Mouse (Mus musculus): ENCODE measurements around the gene R3hcc1l. TPM values are rescaled to one million over a fixed set of nuclear protein-coding genes. Genes with fewer than 3 reads are reported as not detected.

R3hcc1l gene
- polyA plus RNA-seq, 1 experiment from 2014 or later, result 19.2 TPM

DNA sequence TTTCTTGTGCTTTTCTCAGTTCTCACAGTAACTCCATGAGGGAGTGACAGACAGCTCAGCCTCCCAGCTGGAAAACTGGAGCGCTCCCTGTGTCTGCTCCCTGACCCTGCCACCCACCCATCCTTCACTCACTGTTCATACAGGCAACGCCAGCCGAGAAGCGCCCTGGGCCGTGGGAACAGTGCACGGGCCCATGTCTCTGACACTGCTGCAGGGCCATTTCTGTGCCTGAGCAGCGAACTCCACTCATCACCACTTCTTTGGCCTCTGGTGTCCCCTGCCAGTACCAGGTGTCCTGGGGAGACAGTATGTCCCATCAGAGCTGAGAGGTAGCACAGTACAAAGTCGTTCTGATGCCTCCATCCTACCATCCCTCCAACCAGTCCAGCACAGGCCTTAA is 83.5 kb downstream of the R3hcc1l start:
- no peak overlapping the region for H3K27ac ChIP-seq (ENCODE audit: low read length)
- no peak overlapping the region for H3K4me2 ChIP-seq (ENCODE audit: low read depth, low read length)
- H3K4me1 ChIP-seq (replicated peaks; ENCODE audit: control insufficient read depth, insufficient read depth, low read length), result no peaks in the 10 kb centered on the region; the same call in 1 of the 2 replicates
- no peaks in the 10 kb centered on the region for H3K9me3 ChIP-seq (ENCODE audit: control insufficient read depth, low read length)
- H3K27me3 ChIP-seq (ENCODE audit: control insufficient read depth, insufficient read depth, low read depth, low read length), result no peaks in the 10 kb centered on the region
- ATAC-seq (ENCODE audit: low read depth), result no peak
- H3K4me3 ChIP-seq (ENCODE audit: low read length), result no peak overlapping the region
- WGBS, result 58% methylated on average over 8 of the region's 8 CpGs
- no peak overlapping the region for H3K9ac ChIP-seq (ENCODE audit: low read length)
- no peaks in the 10 kb centered on the region for H3K36me3 ChIP-seq (ENCODE audit: control insufficient read depth, insufficient read depth, low read length)

- H3K4me3 ChIP-seq (ENCODE audit: low read length), result no peak overlapping the region
- H3K27ac ChIP-seq (ENCODE audit: low read length), result no peak overlapping the region
- H3K4me2 ChIP-seq (ENCODE audit: low read depth, low read length), result no peak overlapping the region
- H3K4me1 ChIP-seq (replicated peaks; ENCODE audit: control insufficient read depth, insufficient read depth, low read length), result no peaks in the 10 kb centered on the region; the same call in 1 of the 2 replicates
- no peaks in the 10 kb centered on the region for H3K36me3 ChIP-seq (ENCODE audit: control insufficient read depth, insufficient read depth, low read length)
- no peak overlapping the region for H3K9ac ChIP-seq (ENCODE audit: low read length)
- H3K9me3 ChIP-seq (ENCODE audit: control insufficient read depth, low read length), result no peaks in the 10 kb centered on the region
- H3K27me3 ChIP-seq (ENCODE audit: control insufficient read depth, insufficient read depth, low read depth, low read length), result no peaks in the 10 kb centered on the region
- WGBS, result 81% methylated on average over 8 of the region's 8 CpGs
- no peak for ATAC-seq (ENCODE audit: low read depth)
Observed at GRCm38 (mm10) chr19:42602576-42602975, 84.0 kb downstream of the R3hcc1l start.

DNA sequence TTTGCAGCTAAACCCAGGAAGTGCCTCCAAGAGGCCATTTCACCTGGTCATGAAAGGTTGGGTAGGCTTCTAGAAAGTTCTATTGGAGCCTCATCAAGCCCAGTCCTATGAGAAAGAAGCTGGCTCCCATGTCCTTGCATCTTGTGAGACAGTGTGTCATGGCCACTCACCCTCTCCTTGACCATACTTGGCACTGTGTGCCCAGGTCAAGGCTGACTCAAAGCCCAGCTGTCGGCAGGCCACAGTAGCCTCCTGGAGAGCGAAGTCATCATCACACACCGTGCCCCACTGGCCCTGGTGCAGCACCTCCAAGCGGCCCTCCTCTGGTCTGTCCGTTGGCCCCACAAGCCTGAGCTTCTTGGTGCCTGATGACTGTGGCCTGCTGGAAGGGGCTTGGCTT is 89.5 kb downstream of the R3hcc1l start:
- no peak overlapping the region for H3K27ac ChIP-seq (ENCODE audit: low read length)
- no peak overlapping the region for H3K4me2 ChIP-seq (ENCODE audit: low read depth, low read length)
- ATAC-seq (ENCODE audit: low read depth), result no peak
- no peak overlapping the region for H3K9ac ChIP-seq (ENCODE audit: low read length)
- WGBS, result 96% methylated on average over 5 of the region's 5 CpGs
- H3K36me3 ChIP-seq (ENCODE audit: control insufficient read depth, insufficient read depth, low read length), result no peaks in the 10 kb centered on the region
- H3K27me3 ChIP-seq (ENCODE audit: control insufficient read depth, insufficient read depth, low read depth, low read length), result 0 out of 2 replicates have a peak, but pooled peaks cover 2% of the 10 kb centered on the region
- no peak overlapping the region for H3K4me3 ChIP-seq (ENCODE audit: low read length)
- no peaks in the 10 kb centered on the region for H3K9me3 ChIP-seq (ENCODE audit: control insufficient read depth, low read length)
- no peaks in the 10 kb centered on the region for H3K4me1 ChIP-seq (replicated peaks; ENCODE audit: control insufficient read depth, insufficient read depth, low read length)

- Histone ChIP-seq H3K27ac (ENCODE audit: low read length) (no peak overlapping the region), H3K27me3 (ENCODE audit: control insufficient read depth, insufficient read depth, low read depth, low read length) (0 out of 2 replicates have a peak, but pooled peaks cover 4% of the 10 kb centered on the region), H3K9me3 (ENCODE audit: control insufficient read depth, low read length) (no peaks in the 10 kb centered on the region), H3K4me2 (ENCODE audit: low read depth, low read length) (no peak overlapping the region), H3K9ac (ENCODE audit: low read length) (no peak overlapping the region), H3K4me1 (replicated peaks; ENCODE audit: control insufficient read depth, insufficient read depth, low read length) (no peaks in the 10 kb centered on the region), H3K36me3 (ENCODE audit: control insufficient read depth, insufficient read depth, low read length) (no peaks in the 10 kb centered on the region), H3K4me3 (ENCODE audit: low read length) (no peak overlapping the region)
- 85% methylated on average over 3 of the region's 3 CpGs for WGBS
- no peak for ATAC-seq (ENCODE audit: low read depth)
Observed at GRCm38 (mm10) chr19:42609716-42610115, 91.2 kb downstream of the R3hcc1l start.

GRCm38 (mm10) chr19:42611746-42612145 is 93.2 kb downstream of the R3hcc1l start:
- ATAC-seq (ENCODE audit: low read depth), result no peak
- 81% methylated on average over 4 of the region's 4 CpGs for WGBS
- H3K27ac ChIP-seq (ENCODE audit: low read length), result no peak overlapping the region

GRCm38 (mm10) chr19:42612654-42613053 is 94.1 kb downstream of the R3hcc1l start, which contains the start of gene Loxl4:
Loxl4 (minus strand) TSS chr19:42612813.
- H3K9me3 ChIP-seq (ENCODE audit: control insufficient read depth, low read length), result no peaks in the 10 kb centered on the region
- ATAC-seq (ENCODE audit: low read depth), result peak; percentile 88
- WGBS, result under 1% methylated on average over 37 of the region's 37 CpGs

More at GRCm38 (mm10) chr19:42611746-42612145, 93.2 kb downstream of the R3hcc1l start:
- H3K9me3 ChIP-seq (ENCODE audit: control insufficient read depth, low read length), result no peaks in the 10 kb centered on the region
- H3K4me1 ChIP-seq (replicated peaks; ENCODE audit: control insufficient read depth, insufficient read depth, low read length), result no peaks in the 10 kb centered on the region
- H3K9ac ChIP-seq (ENCODE audit: low read length), result no peak overlapping the region
- 0 out of 2 replicates have a peak, but pooled peaks cover 4% of the 10 kb centered on the region for H3K27me3 ChIP-seq (ENCODE audit: control insufficient read depth, insufficient read depth, low read depth, low read length)
- no peak overlapping the region for H3K4me3 ChIP-seq (ENCODE audit: low read length)
- H3K36me3 ChIP-seq (ENCODE audit: control insufficient read depth, insufficient read depth, low read length), result no peaks in the 10 kb centered on the region
- H3K4me2 ChIP-seq (ENCODE audit: low read depth, low read length), result no peak overlapping the region

DNA sequence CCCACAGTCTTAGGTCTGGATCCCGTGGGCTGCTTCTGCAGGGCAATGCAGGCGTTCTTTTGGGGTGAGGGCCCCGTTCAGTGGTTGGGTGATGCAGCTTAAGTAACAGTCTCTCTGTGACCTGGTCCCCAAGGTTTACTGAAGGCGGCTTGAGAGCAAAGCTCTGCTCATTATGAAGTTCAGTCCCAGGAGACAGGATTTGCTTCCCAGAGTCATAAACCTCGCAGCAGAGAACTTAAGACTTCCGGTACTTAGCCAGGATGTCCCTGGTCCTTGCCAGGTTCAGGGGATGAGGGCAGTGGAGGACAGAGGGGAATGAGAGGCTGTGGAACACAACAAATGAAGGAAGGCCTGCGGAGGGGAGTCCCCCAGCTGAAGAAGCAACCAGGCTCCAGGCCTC is 94.6 kb downstream of the R3hcc1l start:
- no peak for ATAC-seq (ENCODE audit: low read depth)
- Histone ChIP-seq H3K4me2 (ENCODE audit: low read depth, low read length) (peak overlapping the region; percentile 78), H3K27ac (ENCODE audit: low read length) (no peak overlapping the region), H3K9ac (ENCODE audit: low read length) (no peak overlapping the region), H3K27me3 (ENCODE audit: control insufficient read depth, insufficient read depth, low read depth, low read length) (0 out of 2 replicates have a peak, but pooled peaks cover 4% of the 10 kb centered on the region), H3K4me1 (replicated peaks; ENCODE audit: control insufficient read depth, insufficient read depth, low read length) (no peaks in the 10 kb centered on the region), H3K9me3 (ENCODE audit: control insufficient read depth, low read length) (no peaks in the 10 kb centered on the region), H3K4me3 (ENCODE audit: low read length) (peak overlapping the region; percentile 50), H3K36me3 (ENCODE audit: control insufficient read depth, insufficient read depth, low read length) (no peaks in the 10 kb centered on the region)
- 16% methylated on average over 7 of the region's 7 CpGs for WGBS

More at GRCm38 (mm10) chr19:42612654-42613053, 94.1 kb downstream of the R3hcc1l start, which contains the start of gene Loxl4:
- H3K27ac ChIP-seq (ENCODE audit: low read length), result no peak within 1 kb of the TSS
- peak within 1 kb of the TSS; percentile 78 for H3K4me2 ChIP-seq (ENCODE audit: low read depth, low read length)
- no peaks in the 10 kb centered on the region for H3K4me1 ChIP-seq (replicated peaks; ENCODE audit: control insufficient read depth, insufficient read depth, low read length)
- H3K27me3 ChIP-seq (ENCODE audit: control insufficient read depth, insufficient read depth, low read depth, low read length), result 0 out of 2 replicates have a peak, but pooled peaks cover 4% of the 10 kb centered on the region
- H3K9ac ChIP-seq (ENCODE audit: low read length), result peak within 1 kb of the TSS; percentile 49
- H3K36me3 ChIP-seq (ENCODE audit: control insufficient read depth, insufficient read depth, low read length), result no peaks in the 10 kb centered on the region
- peak within 1 kb of the TSS; percentile 50 for H3K4me3 ChIP-seq (ENCODE audit: low read length)

- H3K4me2 ChIP-seq (ENCODE audit: low read depth, low read length), result no peak overlapping the region
- ATAC-seq (ENCODE audit: low read depth), result no peak
Observed at GRCm38 (mm10) chr19:42613647-42614225, 95.2 kb downstream of the R3hcc1l start.

DNA sequence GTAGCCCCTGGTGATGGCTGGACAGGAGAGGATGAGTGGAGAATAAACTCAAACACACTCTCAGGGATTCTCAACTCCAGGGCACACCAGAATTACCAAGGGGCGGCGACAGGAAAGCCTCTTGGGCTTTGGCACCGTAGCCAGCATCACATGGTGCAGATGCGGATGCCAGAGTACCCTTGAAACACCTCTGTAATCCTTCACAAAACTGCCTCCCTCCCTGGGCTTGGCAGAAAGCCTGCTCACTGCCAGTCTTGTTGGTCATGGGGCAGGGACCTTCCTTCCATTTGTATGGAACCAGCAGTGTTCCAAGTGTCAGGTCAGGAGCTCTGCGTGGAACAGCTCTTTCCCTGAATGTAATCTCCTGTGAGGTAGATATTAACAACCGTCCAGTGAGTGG is 109.5 kb downstream of the R3hcc1l start:
- no peaks in the 10 kb centered on the region for H3K27me3 ChIP-seq (ENCODE audit: control insufficient read depth, insufficient read depth, low read depth, low read length)
- H3K4me2 ChIP-seq (ENCODE audit: low read depth, low read length), result no peak overlapping the region
- WGBS, result 85% methylated on average over 6 of the region's 6 CpGs
- ATAC-seq (ENCODE audit: low read depth), result no peak
- no peaks in the 10 kb centered on the region for H3K36me3 ChIP-seq (ENCODE audit: control insufficient read depth, insufficient read depth, low read length)
- H3K9ac ChIP-seq (ENCODE audit: low read length), result no peak overlapping the region
- no peak overlapping the region for H3K4me3 ChIP-seq (ENCODE audit: low read length)
- H3K9me3 ChIP-seq (ENCODE audit: control insufficient read depth, low read length), result no peaks in the 10 kb centered on the region
- H3K4me1 ChIP-seq (replicated peaks; ENCODE audit: control insufficient read depth, insufficient read depth, low read length), result peaks cover 7% of the 10 kb centered on the region
- no peak overlapping the region for H3K27ac ChIP-seq (ENCODE audit: low read length)

More at GRCm38 (mm10) chr19:42613647-42614225, 95.2 kb downstream of the R3hcc1l start:
- H3K9me3 ChIP-seq (ENCODE audit: control insufficient read depth, low read length), result no peaks in the 10 kb centered on the region
- H3K27me3 ChIP-seq (ENCODE audit: control insufficient read depth, insufficient read depth, low read depth, low read length), result 0 out of 2 replicates have a peak, but pooled peaks cover 4% of the 10 kb centered on the region
- no peak overlapping the region for H3K9ac ChIP-seq (ENCODE audit: low read length)
- no peaks in the 10 kb centered on the region for H3K4me1 ChIP-seq (replicated peaks; ENCODE audit: control insufficient read depth, insufficient read depth, low read length)
- H3K4me3 ChIP-seq (ENCODE audit: low read length), result no peak overlapping the region
- no peaks in the 10 kb centered on the region for H3K36me3 ChIP-seq (ENCODE audit: control insufficient read depth, insufficient read depth, low read length)
- no peak overlapping the region for H3K27ac ChIP-seq (ENCODE audit: low read length)
- WGBS, result 61% methylated on average over 7 of the region's 7 CpGs

Measured in lung, embryonic 16.5 days (tissue).